Mouse (Mus musculus) forebrain, embryonic 11.5 days (tissue): ENCODE results near the gene Coa3. TPM values are rescaled to one million over a fixed set of nuclear protein-coding genes. Genes with fewer than 3 reads are reported as not detected.

Source experiments
- ATAC-seq: fragments of 200-750 bp; cut with Nextera tagmentation; replicated peaks from 2 replicates; pipeline ENCODE4 v1.8.0; 2017; ENCODE audit warnings: moderate TSS enrichment; ENCODE audit not compliant: low FRiP score
- DNase-seq: peaks from one replicate; pipeline ENCODE4 v3.0.0-alpha.2; 2017; ENCODE audit warnings: low spot score
- H3K27ac ChIP-seq: fragments of 300-500 bp; sonication (generic); 2 replicates; pipeline ENCODE4 v1.5.1; 2014; ENCODE audit warnings: low read depth, low read length
- H3K27me3 ChIP-seq: fragments of 300-500 bp; sonication (generic); 2 replicates; pipeline ENCODE4 v1.6.1; 2014; ENCODE audit warnings: mild to moderate bottlenecking, low read length, mixed read lengths; ENCODE audit not compliant: control insufficient read depth, insufficient read depth
- H3K36me3 ChIP-seq: fragments of 300-500 bp; sonication (generic); 2 replicates; pipeline ENCODE4 v1.6.1; 2014; ENCODE audit warnings: mild to moderate bottlenecking, low read length, moderate library complexity, mixed read lengths; ENCODE audit not compliant: control insufficient read depth, insufficient read depth
- H3K4me1 ChIP-seq: fragments of 300-500 bp; sonication (generic); replicated peaks from 2 replicates; pipeline ENCODE4 v1.6.1; 2014; ENCODE audit warnings: low read length, mixed read lengths; ENCODE audit not compliant: control insufficient read depth, insufficient read depth
- H3K4me2 ChIP-seq: fragments of 300-500 bp; sonication (generic); 2 replicates; pipeline ENCODE4 v1.6.1; 2014; ENCODE audit warnings: low read depth, mild to moderate bottlenecking, low read length, moderate library complexity, mixed read lengths; ENCODE audit not compliant: severe bottlenecking
- H3K4me3 ChIP-seq: fragments of 300-500 bp; sonication (generic); 2 replicates; pipeline ENCODE4 v1.5.1; 2014; ENCODE audit warnings: low read depth, low read length
- H3K9ac ChIP-seq: fragments of 300-500 bp; sonication (generic); 2 replicates; pipeline ENCODE4 v1.6.1; 2014; ENCODE audit warnings: low read length
- H3K9me3 ChIP-seq: fragments of 300-500 bp; sonication (generic); 2 replicates; pipeline ENCODE4 v1.6.1; 2016; ENCODE audit warnings: low read length, mixed read lengths; ENCODE audit not compliant: control insufficient read depth
- WGBS: fragments of 180-500 bp; shearing (Covaris S2); extraction: QIAGEN DNeasy Blood & Tissue Kit; methylation state at CpG from one replicate; pipeline ENCODE4 v1.1.7; 2014; 5-methylcytosine and 5-hydroxymethylcytosine counted together
- polyA plus RNA-seq: library from polyadenylated mRNA; unstranded; fragments of >200 nt; fragmentation: Nextera tagmentation; extraction: Ambion mirVana; gene quantifications from 2 replicates; pipeline ENCODE4 v1.2.1, GENCODE M21; 2014

Coa3 gene
- polyA plus RNA-seq, 1 experiment from 2014 or later, result 181 TPM

- peaks cover 9% of the 10 kb centered on the region for H3K4me1 ChIP-seq
- H3K4me2 ChIP-seq, result no peak overlapping the region
- 28% methylated on average over 27 of the region's 27 CpGs for WGBS
- peak overlapping the region; percentile 20; the same call in 1 of the 2 replicates for H3K9ac ChIP-seq
- H3K9me3 ChIP-seq, result no peaks in the 10 kb centered on the region
- H3K27me3 ChIP-seq, result peaks cover 3% of the 10 kb centered on the region; the same call in 1 of the 2 replicates
- no peaks in the 10 kb centered on the region; the same call in 1 of the 2 replicates for H3K36me3 ChIP-seq
- ATAC-seq (no peak), DNase-seq (no peak)
- H3K27ac ChIP-seq, result no peak overlapping the region
- H3K4me3 ChIP-seq, result no peak overlapping the region
Measured at GRCm38 (mm10) chr11:101276319-101277070, 2.4 kb downstream of the Coa3 start.

- ATAC-seq, result no peak
- no peak overlapping the region for H3K27ac ChIP-seq
- H3K4me1 ChIP-seq, result peaks cover 9% of the 10 kb centered on the region
- no peak overlapping the region for H3K9ac ChIP-seq
- 78% methylated on average over 4 of the region's 4 CpGs for WGBS
- H3K36me3 ChIP-seq, result no peaks in the 10 kb centered on the region; the same call in 1 of the 2 replicates
- no peak overlapping the region for H3K4me2 ChIP-seq
- H3K9me3 ChIP-seq, result no peaks in the 10 kb centered on the region
- H3K27me3 ChIP-seq, result peaks cover under 1% of the 10 kb centered on the region; the same call in 1 of the 2 replicates
- DNase-seq, result no peak
- no peak overlapping the region for H3K4me3 ChIP-seq
Measured at GRCm38 (mm10) chr11:101275309-101275708, 3.6 kb downstream of the Coa3 start.

GRCm38 (mm10) chr11:101272446-101272845, 6.5 kb downstream of the Coa3 start:
- H3K4me3 ChIP-seq, result no peak overlapping the region
- H3K9ac ChIP-seq, result no peak overlapping the region
- no peak for ATAC-seq
- no peaks in the 10 kb centered on the region for H3K27me3 ChIP-seq
- H3K4me2 ChIP-seq, result no peak overlapping the region
- no peak for DNase-seq
- no peaks in the 10 kb centered on the region; the same call in 1 of the 2 replicates for H3K36me3 ChIP-seq
- no peaks in the 10 kb centered on the region for H3K9me3 ChIP-seq
- H3K4me1 ChIP-seq, result peaks cover 3% of the 10 kb centered on the region; the same call in 1 of the 2 replicates
- H3K27ac ChIP-seq, result no peak overlapping the region
- 92% methylated on average over 3 of the region's 3 CpGs for WGBS

GRCm38 (mm10) chr11:101269577-101270116, 9.3 kb downstream of the Coa3 start:
- Histone ChIP-seq H3K4me1 (peaks cover 5% of the 10 kb centered on the region), H3K27me3 (peaks cover 8% of the 10 kb centered on the region), H3K27ac (no peak overlapping the region), H3K36me3 (no peaks in the 10 kb centered on the region), H3K4me2 (no peak overlapping the region), H3K9me3 (no peaks in the 10 kb centered on the region), H3K9ac (no peak overlapping the region), H3K4me3 (no peak overlapping the region)
- ATAC-seq (no peak), DNase-seq (peak; percentile 57)
- WGBS, result 32% methylated on average over 10 of the region's 10 CpGs

GRCm38 (mm10) chr11:101265906-101266305, 13.0 kb downstream of the Coa3 start:
- ATAC-seq, result no peak
- peaks cover 35% of the 10 kb centered on the region for H3K27me3 ChIP-seq
- 15% methylated on average over 6 of the region's 6 CpGs for WGBS
- H3K4me3 ChIP-seq, result no peak overlapping the region
- H3K27ac ChIP-seq, result no peak overlapping the region
- DNase-seq, result no peak
- H3K4me2 ChIP-seq, result no peak overlapping the region
- no peaks in the 10 kb centered on the region for H3K9me3 ChIP-seq
- no peak overlapping the region for H3K9ac ChIP-seq
- no peaks in the 10 kb centered on the region for H3K36me3 ChIP-seq
- peaks cover 20% of the 10 kb centered on the region for H3K4me1 ChIP-seq

- Histone ChIP-seq H3K4me2 (peak overlapping the region; percentile 40), H3K9me3 (no peaks in the 10 kb centered on the region), H3K9ac (peak overlapping the region; percentile 2), H3K4me1 (peaks cover 26% of the 10 kb centered on the region), H3K4me3 (peak overlapping the region; percentile 15), H3K27me3 (peaks cover 35% of the 10 kb centered on the region), H3K27ac (no peak overlapping the region), H3K36me3 (no peaks in the 10 kb centered on the region)
- WGBS, result 2% methylated on average over 31 of the region's 31 CpGs
- ATAC-seq, result no peak
- peak; percentile 67 for DNase-seq
Measured at GRCm38 (mm10) chr11:101264954-101265471, 13.9 kb downstream of the Coa3 start.

- DNase-seq, result no peak
- Histone ChIP-seq H3K36me3 (no peaks in the 10 kb centered on the region), H3K4me3 (no peak overlapping the region), H3K4me2 (no peak overlapping the region), H3K27me3 (peaks cover 35% of the 10 kb centered on the region), H3K9ac (no peak overlapping the region), H3K27ac (no peak overlapping the region), H3K9me3 (no peaks in the 10 kb centered on the region), H3K4me1 (peaks cover 32% of the 10 kb centered on the region)
- no peak for ATAC-seq
- WGBS, result 11% methylated on average over 3 of the region's 3 CpGs
Measured at GRCm38 (mm10) chr11:101263989-101264280, 15.0 kb downstream of the Coa3 start.

- no peaks in the 10 kb centered on the region for H3K36me3 ChIP-seq
- peaks cover 35% of the 10 kb centered on the region for H3K27me3 ChIP-seq
- H3K4me2 ChIP-seq, result no peak overlapping the region; the same call in 1 of the 2 replicates
- H3K27ac ChIP-seq, result no peak overlapping the region
- WGBS, result 2% methylated on average over 32 of the region's 32 CpGs
- H3K4me3 ChIP-seq, result no peak overlapping the region; the same call in 1 of the 2 replicates
- H3K9ac ChIP-seq, result no peak overlapping the region
- H3K4me1 ChIP-seq, result peaks cover 32% of the 10 kb centered on the region
- ATAC-seq (no peak), DNase-seq (peak; percentile 55)
- no peaks in the 10 kb centered on the region for H3K9me3 ChIP-seq
Measured at GRCm38 (mm10) chr11:101263138-101263988, 15.6 kb downstream of the Coa3 start.
